Mouse (Mus musculus) limb, embryonic 11.5 days (tissue): ENCODE data around the gene Gm4846. TPM values are rescaled to one million over a fixed set of nuclear protein-coding genes. Genes with fewer than 3 reads are reported as not detected.

Source experiments
- ATAC-seq: fragments of 200-750 bp; cut with Nextera tagmentation; 2 replicates; pipeline ENCODE4 v1.8.0; 2017; ENCODE audit warnings: low read depth; ENCODE audit not compliant: insufficient number of reproducible peaks, low FRiP score, low TSS enrichment
- DNase-seq: peaks from one replicate; pipeline ENCODE4 v3.0.0-alpha.2; 2015; ENCODE audit warnings: low spot score
- H3K27ac ChIP-seq: fragments of 300-500 bp; sonication (generic); replicated peaks from 2 replicates; pipeline ENCODE4 v1.5.1; 2014; ENCODE audit warnings: low read depth, mild to moderate bottlenecking, low read length
- H3K27me3 ChIP-seq: fragments of 300-500 bp; sonication (generic); 2 replicates; pipeline ENCODE4 v1.6.1; 2014; ENCODE audit warnings: mild to moderate bottlenecking, low read length, mixed read lengths; ENCODE audit not compliant: control insufficient read depth, insufficient read depth
- H3K36me3 ChIP-seq: fragments of 300-500 bp; sonication (generic); 2 replicates; pipeline ENCODE4 v1.6.1; 2014; ENCODE audit warnings: mild to moderate bottlenecking, low read length, moderate library complexity, mixed read lengths; ENCODE audit not compliant: control insufficient read depth, insufficient read depth
- H3K4me1 ChIP-seq: fragments of 300-500 bp; sonication (generic); 2 replicates; pipeline ENCODE4 v1.6.1; 2014; ENCODE audit warnings: low read length, mixed read lengths; ENCODE audit not compliant: control insufficient read depth, insufficient read depth
- H3K4me2 ChIP-seq: fragments of 300-500 bp; sonication (generic); 2 replicates; pipeline ENCODE4 v1.6.1; 2014; ENCODE audit warnings: low read depth, mild to moderate bottlenecking, moderate library complexity; ENCODE audit not compliant: severe bottlenecking
- H3K4me3 ChIP-seq: fragments of 300-500 bp; sonication (generic); 2 replicates; pipeline ENCODE4 v1.5.1; 2014; ENCODE audit warnings: low read depth, low read length
- H3K9ac ChIP-seq: fragments of 300-500 bp; sonication (generic); 2 replicates; pipeline ENCODE4 v1.6.1; 2014; ENCODE audit warnings: mild to moderate bottlenecking, low read length
- H3K9me3 ChIP-seq: fragments of 300-500 bp; sonication (generic); 2 replicates; pipeline ENCODE4 v1.6.1; 2016; ENCODE audit warnings: low read length; ENCODE audit not compliant: control insufficient read depth
- WGBS: fragments of 180-500 bp; shearing (Covaris S2); extraction: QIAGEN DNeasy Blood & Tissue Kit; methylation state at CpG from one replicate; pipeline ENCODE4 v1.1.7; 2014; 5-methylcytosine and 5-hydroxymethylcytosine counted together
- polyA plus RNA-seq: library from polyadenylated mRNA; unstranded; fragments of >200 nt; fragmentation: Nextera tagmentation; extraction: Ambion mirVana; gene quantifications from 2 replicates; pipeline ENCODE4 v1.2.1, GENCODE M21; 2014

Gm4846 gene
- polyA plus RNA-seq, 1 experiment from 2014 or later = not detected

DNA sequence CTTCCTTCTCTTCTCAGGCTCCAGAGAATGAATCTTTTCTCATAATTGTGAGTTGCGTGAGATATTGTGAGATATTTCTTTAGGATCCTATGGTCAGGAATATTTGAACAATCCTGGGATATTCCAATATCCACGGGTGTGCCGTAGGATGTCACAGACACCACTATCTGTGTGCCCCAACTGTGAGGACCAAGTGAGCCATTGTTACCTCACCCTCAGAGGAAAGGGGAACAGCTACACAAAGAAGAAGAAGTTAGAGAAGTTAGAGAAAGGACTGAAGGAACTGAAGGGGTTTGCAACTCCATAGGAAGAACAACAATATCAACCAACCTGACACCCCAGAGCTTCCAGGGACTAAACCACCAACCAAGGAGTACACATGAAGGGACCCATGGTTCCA, 55.4 kb downstream of the Gm4846 start:
- Histone ChIP-seq H3K36me3 (no peaks in the 10 kb centered on the region), H3K4me1 (no peaks in the 10 kb centered on the region), H3K27ac (no peak overlapping the region), H3K4me2 (no peak overlapping the region), H3K27me3 (no peaks in the 10 kb centered on the region), H3K9ac (no peak overlapping the region), H3K4me3 (no peak overlapping the region), H3K9me3 (no peaks in the 10 kb centered on the region)
- DNase-seq = no peak
- no peak for ATAC-seq
- 90% methylated on average over 3 of the region's 3 CpGs for WGBS

GRCm38 (mm10) chr1:166439426-166439825, 58.0 kb downstream of the Gm4846 start:
- H3K4me3 ChIP-seq = no peak overlapping the region
- H3K9ac ChIP-seq = no peak overlapping the region
- no peaks in the 10 kb centered on the region for H3K27me3 ChIP-seq
- ATAC-seq (no peak), DNase-seq (no peak)
- H3K27ac ChIP-seq = no peak overlapping the region
- H3K36me3 ChIP-seq = no peaks in the 10 kb centered on the region
- no peaks in the 10 kb centered on the region for H3K9me3 ChIP-seq
- no peaks in the 10 kb centered on the region for H3K4me1 ChIP-seq
- H3K4me2 ChIP-seq = no peak overlapping the region
- WGBS = 67% methylated on average over 6 of the region's 6 CpGs

Other genes with a start within 250 kb of the Gm4846 start
- 0.64 and 0.77 TPM in 2 replicates for gene Ildr2, start 243.4 kb downstream of the Gm4846 start, polyA plus RNA-seq
- 67.8 and 68.1 TPM in 2 replicates for gene Tada1, start 118.5 kb downstream of the Gm4846 start, polyA plus RNA-seq
- gene Pogk, start 87.7 kb downstream of the Gm4846 start, polyA plus RNA-seq = 24.3 and 29.1 TPM in 2 replicates
- not detected in 2 replicates for gene Gm4847, start 150.1 kb upstream of the Gm4846 start, polyA plus RNA-seq
- not detected in 2 replicates for gene Fmo9, start 184.3 kb upstream of the Gm4846 start, polyA plus RNA-seq